Mouse (Mus musculus): ENCODE results near the gene Gm49366. TPM values are rescaled to one million over a fixed set of nuclear protein-coding genes. Genes with fewer than 3 reads are reported as not detected.

Gene Gm49366
- total and polyA plus RNA-seq, 3 experiments: not detected

DNA sequence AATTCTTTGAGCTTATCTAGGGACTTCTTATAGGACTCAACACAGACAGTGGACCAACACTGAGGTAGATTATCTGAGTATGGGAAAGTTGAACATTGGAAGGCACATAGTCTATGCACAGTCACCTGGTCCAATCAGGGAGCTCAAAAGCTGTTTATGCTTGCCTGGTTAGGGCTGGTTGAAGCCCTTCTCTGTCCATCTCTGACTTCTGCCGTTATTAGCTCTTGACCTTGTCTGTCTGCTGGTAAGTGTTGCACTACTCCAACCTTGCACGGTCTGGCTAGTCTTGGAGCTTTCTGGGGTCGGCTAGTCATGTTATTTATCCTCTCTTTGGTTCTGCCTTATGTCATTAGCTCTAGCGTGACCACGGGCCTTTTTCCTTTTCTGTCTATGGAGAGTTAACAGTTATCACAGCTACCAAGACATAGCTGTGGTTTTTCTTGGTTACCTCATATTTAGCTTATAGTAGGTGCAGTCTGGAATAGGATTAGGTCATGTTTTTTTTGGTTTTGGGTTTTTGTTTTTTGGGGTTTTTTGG, 13.3 kb downstream of the Gm49366 start, which contains the start of gene Acot3:
Gene Acot3 (plus strand): TSS at position 208 of the 538 bp plus-strand sequence.
- H3K4me1 ChIP-seq (ENCODE audit: control insufficient read depth in 1 of 2, insufficient read depth in 2 of 2): no peaks in the 10 kb centered on the region
- no peak within 1 kb of the TSS for H3K4me3 ChIP-seq (replicated peaks in 1 of 3; ENCODE audit: low read depth in 2 of 3, low read length in 2 of 3, poor library complexity in 1 of 3)
- H3K79me2 ChIP-seq (replicated peaks; ENCODE audit: control insufficient read depth, extremely low read depth, insufficient read depth, poor library complexity, severe bottlenecking): no peaks in the 10 kb centered on the region
- H3K36me3 ChIP-seq (replicated peaks in 1 of 2; ENCODE audit: control insufficient read depth in 1 of 2, insufficient read depth in 1 of 2, low read length in 1 of 2): no peaks in the 10 kb centered on the region
- dilution Hi-C loops (cut with MboI; ENCODE audit: extremely low pct_ligation_motif_present, extremely low pct_unique_long_range_greater_than_20kb, low sequenced_read_pairs) (no loop called here), in situ Hi-C loops (cut with MboI; ENCODE audit: low pct_ligation_motif_present, low pct_unique_long_range_greater_than_20kb, low sequenced_read_pairs) (loop anchor here (25.0 kb wide), 2 partner anchors 90 to 265 kb away; partner anchors contain the start of gene Riox1)
- no peak within 1 kb of the TSS for H3K4me2 ChIP-seq (ENCODE audit: insufficient read depth, low read depth, poor library complexity, severe bottlenecking)
- TF ChIP-seq UBTF (IDR thresholded peaks at IDR 0.05; ENCODE audit: low read depth, low read length) (no peak), NELFE (IDR thresholded peaks at IDR 0.05; ENCODE audit: low read depth, low read length) (no peak), ZNF384 (IDR thresholded peaks at IDR 0.05; ENCODE audit: low read depth, low read length) (no peak), CTCF (conservative IDR thresholded peaks at IDR 0.05 in 1 of 2, IDR thresholded peaks at IDR 0.05 in 1 of 2; ENCODE audit: low read depth in 2 of 2, low read length in 2 of 2) (no peak), IRF4 (IDR thresholded peaks at IDR 0.05; ENCODE audit: low read depth, low read length) (no peak), MAZ (IDR thresholded peaks at IDR 0.05; ENCODE audit: low read depth, low read length) (no peak), ZKSCAN1 (IDR thresholded peaks at IDR 0.05; ENCODE audit: borderline replicate concordance, low read depth, low read length) (no peak), USF1 (IDR thresholded peaks at IDR 0.05; ENCODE audit: low read depth, low read length) (no peak), EP300 (IDR thresholded peaks at IDR 0.05; ENCODE audit: low read length) (no peak), BHLHE40 (IDR thresholded peaks at IDR 0.05; ENCODE audit: low read depth, low read length) (no peak), SIN3A (IDR thresholded peaks at IDR 0.05; ENCODE audit: low read length) (no peak), CHD1 (IDR thresholded peaks at IDR 0.05; ENCODE audit: low read depth, low read length) (no peak), E2F4 (IDR thresholded peaks at IDR 0.05; ENCODE audit: insufficient replicate concordance, low read depth, low read length) (no peak), PAX5 (IDR thresholded peaks at IDR 0.05; ENCODE audit: low read length) (no peak)
- DNase-seq (ENCODE audit: extremely low read depth): no peak
- no peak within 1 kb of the TSS for H3K27ac ChIP-seq (ENCODE audit: insufficient read depth, low read depth)
- peaks cover 5% of the 10 kb centered on the region for H3K9me3 ChIP-seq (replicated peaks; ENCODE audit: low read length)
- no peak within 1 kb of the TSS for H3K9ac ChIP-seq (ENCODE audit: insufficient read depth, low read depth)
- H3K27me3 ChIP-seq (replicated peaks): no peaks in the 10 kb centered on the region

DNA sequence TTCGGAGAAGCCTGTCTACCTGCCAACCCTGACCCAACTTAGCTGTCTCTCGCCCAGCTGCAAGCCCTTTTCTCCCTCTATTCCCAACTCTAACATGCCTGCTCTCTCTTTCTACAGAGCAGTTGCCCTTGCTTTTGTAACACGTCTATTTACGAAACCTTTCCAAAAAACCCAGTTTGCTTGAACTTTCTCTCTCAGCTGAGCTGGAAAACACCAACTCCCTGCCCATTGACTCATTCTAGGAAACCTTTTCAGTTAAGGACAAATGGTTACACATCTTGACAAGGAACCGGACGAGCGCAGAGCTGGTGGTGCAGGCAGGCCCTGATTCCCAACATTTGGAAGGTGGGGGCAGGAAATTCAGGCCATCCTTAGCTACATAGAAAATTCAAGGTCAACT, 13.9 kb downstream of the Gm49366 start:
- Histone ChIP-seq H3K4me1 (ENCODE audit: control insufficient read depth in 1 of 2, insufficient read depth in 2 of 2) (no peaks in the 10 kb centered on the region), H3K4me3 (replicated peaks in 1 of 3; ENCODE audit: low read depth in 2 of 3, low read length in 2 of 3, poor library complexity in 1 of 3) (no peak overlapping the region), H3K79me2 (replicated peaks; ENCODE audit: control insufficient read depth, extremely low read depth, insufficient read depth, poor library complexity, severe bottlenecking) (no peaks in the 10 kb centered on the region), H3K9me3 (replicated peaks; ENCODE audit: low read length) (peaks cover 3% of the 10 kb centered on the region), H3K27ac (ENCODE audit: insufficient read depth, low read depth) (no peak overlapping the region), H3K9ac (ENCODE audit: insufficient read depth, low read depth) (no peak overlapping the region), H3K27me3 (replicated peaks) (no peaks in the 10 kb centered on the region), H3K36me3 (replicated peaks in 1 of 2; ENCODE audit: control insufficient read depth in 1 of 2, insufficient read depth in 1 of 2, low read length in 1 of 2) (no peaks in the 10 kb centered on the region), H3K4me2 (ENCODE audit: insufficient read depth, low read depth, poor library complexity, severe bottlenecking) (no peak overlapping the region)
- in situ Hi-C loops (cut with MboI; ENCODE audit: low pct_ligation_motif_present, low pct_unique_long_range_greater_than_20kb, low sequenced_read_pairs): loop anchor here (25.0 kb wide), 2 partner anchors 90 to 265 kb away; partner anchors contain the start of gene Riox1
- TF ChIP-seq ZNF384 (IDR thresholded peaks at IDR 0.05; ENCODE audit: low read depth, low read length) (no peak), SMC3 (IDR thresholded peaks at IDR 0.05; ENCODE audit: low read depth, low read length) (no peak), ETS1 (conservative IDR thresholded peaks at IDR 0.05; ENCODE audit: low read depth, low read length) (no peak), GABPA (IDR thresholded peaks at IDR 0.05; ENCODE audit: insufficient replicate concordance, low read depth, low read length) (no peak), MAZ (IDR thresholded peaks at IDR 0.05; ENCODE audit: low read depth, low read length) (no peak), E2F4 (IDR thresholded peaks at IDR 0.05; ENCODE audit: insufficient replicate concordance, low read depth, low read length) (no peak), PAX5 (IDR thresholded peaks at IDR 0.05; ENCODE audit: low read length) (no peak), MYC (IDR thresholded peaks at IDR 0.05; ENCODE audit: low read depth, low read length) (no peak), EP300 (IDR thresholded peaks at IDR 0.05; ENCODE audit: low read length) (no peak), KAT2A (IDR thresholded peaks at IDR 0.05; ENCODE audit: insufficient replicate concordance, low read length) (no peak), MXI1 (IDR thresholded peaks at IDR 0.05; ENCODE audit: low read depth, low read length) (no peak), ZKSCAN1 (IDR thresholded peaks at IDR 0.05; ENCODE audit: borderline replicate concordance, low read depth, low read length) (no peak)
- dilution Hi-C loops (cut with MboI; ENCODE audit: extremely low pct_ligation_motif_present, extremely low pct_unique_long_range_greater_than_20kb, low sequenced_read_pairs): no loop called here
- no peak for DNase-seq (ENCODE audit: extremely low read depth)

Measured in CH12.LX (cell line).